Mouse (Mus musculus): ENCODE data around the gene Ptcd1. TPM values are rescaled to one million over a fixed set of nuclear protein-coding genes. Genes with fewer than 3 reads are reported as not detected.
"Not testable (repeated sequence)": the region's sequence is repeated elsewhere in the genome, so short reads cannot be mapped to it uniquely, and the experiment has no call there.

Gene Ptcd1
- polyA plus RNA-seq, 1 experiment from 2014 or later: 13.0 TPM

DNA sequence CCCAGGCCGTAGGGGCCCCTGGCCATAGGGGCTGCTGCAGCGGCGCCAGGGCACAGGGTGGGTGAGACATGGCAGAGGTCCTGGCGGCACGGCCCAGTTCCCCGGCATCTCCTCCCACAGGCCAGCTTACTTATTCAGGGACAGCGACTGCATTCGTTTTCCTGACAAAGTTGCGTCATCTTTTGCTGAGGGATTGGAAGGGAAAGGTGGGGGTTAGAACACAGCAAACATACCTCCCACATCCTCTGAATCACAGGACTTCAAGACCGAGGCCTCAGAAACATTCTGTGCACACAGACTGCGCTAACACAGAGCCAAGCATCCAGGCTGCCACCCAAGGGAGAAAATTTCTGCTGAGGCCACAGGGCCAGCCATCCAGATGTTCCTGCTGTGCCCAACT, 36.7 kb downstream of the Ptcd1 start:
- Histone ChIP-seq H3K27me3 (replicated peaks; ENCODE audit: insufficient read depth, low read length) (no peaks in the 10 kb centered on the region), H3K9ac (replicated peaks; ENCODE audit: low read depth) (no peak overlapping the region), H3K27ac (ENCODE audit: low read length) (no peak overlapping the region), H3K4me1 (ENCODE audit: insufficient read depth, low read depth, low read length) (no peaks in the 10 kb centered on the region), H3K36me3 (ENCODE audit: insufficient read depth, low read length) (peaks cover 45% of the 10 kb centered on the region; the same call in 1 of the 2 replicates), H3K9me3 (ENCODE audit: low read length) (no peaks in the 10 kb centered on the region), H3K4me3 (ENCODE audit: low read depth, low read length) (no peak overlapping the region), H3K4me2 (replicated peaks; ENCODE audit: low read depth, low read length) (no peak overlapping the region)
- DNase-seq (ENCODE audit: low spot score): no peak
- 74% methylated on average over 11 of the region's 11 CpGs for WGBS
- no peak for TF ChIP-seq EP300 (IDR thresholded peaks at IDR 0.05)
- TF ChIP-seq CTCF (IDR thresholded peaks at IDR 0.05): no peak
- no peak for ATAC-seq

DNA sequence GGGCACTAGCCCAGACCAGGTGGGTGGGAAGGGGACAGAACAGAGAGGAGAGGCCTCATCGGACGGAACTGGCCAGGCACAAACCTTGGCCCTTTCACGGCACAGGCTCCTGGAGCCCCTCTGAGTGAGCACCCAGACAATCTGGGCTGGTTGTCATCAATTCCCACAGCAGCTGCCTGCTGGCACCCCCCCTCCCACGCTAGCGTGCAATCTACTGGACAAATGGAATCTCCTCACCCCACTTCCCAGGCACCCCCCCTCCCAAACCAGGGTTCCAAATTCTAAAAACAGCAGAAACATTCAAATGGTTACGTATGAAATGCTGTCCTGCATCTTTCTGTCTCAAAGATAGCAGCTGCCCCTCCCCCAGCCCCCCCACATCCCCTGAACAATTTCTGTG, 37.1 kb downstream of the Ptcd1 start:
- H3K4me1 ChIP-seq (ENCODE audit: insufficient read depth, low read depth, low read length); H3K9me3 ChIP-seq (ENCODE audit: low read length); H3K9ac ChIP-seq (replicated peaks; ENCODE audit: low read depth); ATAC-seq; H3K27me3 ChIP-seq (replicated peaks; ENCODE audit: insufficient read depth, low read length); H3K27ac ChIP-seq (ENCODE audit: low read length); H3K4me3 ChIP-seq (ENCODE audit: low read depth, low read length); H3K4me2 ChIP-seq (replicated peaks; ENCODE audit: low read depth, low read length); DNase-seq (ENCODE audit: low spot score): not testable (repeated sequence)
- 83% methylated on average over 6 of the region's 6 CpGs for WGBS
- H3K36me3 ChIP-seq (ENCODE audit: insufficient read depth, low read length): peaks cover 45% of the 10 kb centered on the region

DNA sequence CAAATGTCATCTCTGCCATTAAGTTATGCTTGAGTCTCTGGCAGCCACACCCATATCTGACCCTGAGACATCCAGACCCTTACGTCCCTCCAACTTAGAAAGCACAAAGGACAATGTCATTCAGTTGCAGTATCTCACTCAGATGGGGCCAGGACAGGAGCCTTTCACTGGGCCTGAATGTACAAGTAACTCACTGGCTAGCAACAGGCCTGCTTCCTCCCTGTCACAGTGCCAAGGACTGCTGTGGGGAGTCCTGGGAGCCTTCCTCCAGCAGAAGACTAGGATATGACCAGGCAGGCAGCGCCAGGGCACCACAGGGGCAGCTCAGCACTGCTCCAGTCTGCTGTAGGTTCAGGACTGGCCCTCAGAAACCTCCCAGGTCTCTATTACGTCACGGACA, 37.8 kb downstream of the Ptcd1 start:
- Histone ChIP-seq H3K9ac (replicated peaks; ENCODE audit: low read depth) (no peak overlapping the region), H3K4me1 (ENCODE audit: insufficient read depth, low read depth, low read length) (no peaks in the 10 kb centered on the region), H3K9me3 (ENCODE audit: low read length) (no peaks in the 10 kb centered on the region), H3K36me3 (ENCODE audit: insufficient read depth, low read length) (peaks cover 45% of the 10 kb centered on the region), H3K27ac (ENCODE audit: low read length) (no peak overlapping the region), H3K27me3 (replicated peaks; ENCODE audit: insufficient read depth, low read length) (no peaks in the 10 kb centered on the region), H3K4me2 (replicated peaks; ENCODE audit: low read depth, low read length) (no peak overlapping the region), H3K4me3 (ENCODE audit: low read depth, low read length) (no peak overlapping the region)
- no peak for DNase-seq (ENCODE audit: low spot score)
- no peak for TF ChIP-seq EP300 (IDR thresholded peaks at IDR 0.05)
- no peak for TF ChIP-seq CTCF (IDR thresholded peaks at IDR 0.05)
- 92% methylated on average over 4 of the region's 4 CpGs for WGBS
- no peak for ATAC-seq

DNA sequence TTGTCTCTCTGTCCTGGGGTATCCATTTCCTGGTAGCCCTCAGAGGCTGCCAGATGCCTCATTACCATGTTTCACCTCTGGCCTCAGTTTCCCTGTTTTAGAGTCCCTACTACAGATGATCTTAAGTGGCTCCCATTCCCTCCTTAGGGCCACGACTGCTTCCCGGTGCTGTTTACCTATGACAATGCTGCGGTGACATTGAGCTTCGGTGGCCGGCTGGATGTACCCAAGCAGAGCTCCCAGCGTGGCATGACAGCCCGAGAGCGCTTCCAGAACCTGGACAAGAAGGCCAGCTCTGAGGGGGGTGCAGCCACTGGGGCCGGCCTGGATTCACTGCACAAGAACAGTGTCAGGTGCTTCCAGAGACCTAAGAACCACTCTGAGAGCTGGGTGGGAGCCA, 40.3 kb downstream of the Ptcd1 start:
- H3K27me3 ChIP-seq (replicated peaks; ENCODE audit: insufficient read depth, low read length): no peaks in the 10 kb centered on the region
- TF ChIP-seq EP300 (IDR thresholded peaks at IDR 0.05) (no peak), CTCF (IDR thresholded peaks at IDR 0.05) (no peak)
- H3K36me3 ChIP-seq (ENCODE audit: insufficient read depth, low read length): peaks cover 45% of the 10 kb centered on the region
- no peaks in the 10 kb centered on the region for H3K9me3 ChIP-seq (ENCODE audit: low read length)
- no peaks in the 10 kb centered on the region for H3K4me1 ChIP-seq (ENCODE audit: insufficient read depth, low read depth, low read length)
- no peak overlapping the region for H3K4me3 ChIP-seq (ENCODE audit: low read depth, low read length)
- ATAC-seq (no peak), DNase-seq (ENCODE audit: low spot score) (no peak)
- H3K9ac ChIP-seq (replicated peaks; ENCODE audit: low read depth): no peak overlapping the region
- WGBS: 91% methylated on average over 9 of the region's 9 CpGs
- no peak overlapping the region for H3K4me2 ChIP-seq (replicated peaks; ENCODE audit: low read depth, low read length)
- H3K27ac ChIP-seq (ENCODE audit: low read length): no peak overlapping the region

DNA sequence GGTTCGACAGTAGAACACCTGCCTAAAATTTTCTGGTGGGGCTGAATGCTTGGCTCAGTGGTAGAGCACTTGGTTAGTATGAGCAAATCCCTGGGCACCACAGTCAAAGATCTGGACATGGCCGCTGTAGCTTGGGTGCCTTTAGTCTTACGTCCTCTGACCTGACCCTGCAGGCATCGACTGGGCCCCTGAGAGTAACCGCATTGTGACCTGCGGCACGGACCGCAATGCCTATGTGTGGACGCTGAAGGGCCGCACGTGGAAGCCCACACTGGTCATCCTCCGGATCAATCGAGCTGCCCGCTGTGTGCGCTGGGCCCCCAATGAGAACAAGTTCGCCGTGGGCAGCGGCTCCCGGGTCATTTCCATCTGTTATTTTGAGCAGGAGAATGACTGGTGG, 43.5 kb downstream of the Ptcd1 start:
- Histone ChIP-seq H3K9me3 (ENCODE audit: low read length) (no peaks in the 10 kb centered on the region), H3K4me2 (replicated peaks; ENCODE audit: low read depth, low read length) (no peak overlapping the region), H3K9ac (replicated peaks; ENCODE audit: low read depth) (no peak overlapping the region), H3K4me1 (ENCODE audit: insufficient read depth, low read depth, low read length) (no peaks in the 10 kb centered on the region), H3K27ac (ENCODE audit: low read length) (no peak overlapping the region), H3K27me3 (replicated peaks; ENCODE audit: insufficient read depth, low read length) (no peaks in the 10 kb centered on the region), H3K4me3 (ENCODE audit: low read depth, low read length) (no peak overlapping the region), H3K36me3 (ENCODE audit: insufficient read depth, low read length) (peaks cover 42% of the 10 kb centered on the region)
- ATAC-seq: no peak
- TF ChIP-seq CTCF (IDR thresholded peaks at IDR 0.05): no peak
- no peak for TF ChIP-seq EP300 (IDR thresholded peaks at IDR 0.05)
- DNase-seq (ENCODE audit: low spot score): no peak
- WGBS: 91% methylated on average over 19 of the region's 19 CpGs

DNA sequence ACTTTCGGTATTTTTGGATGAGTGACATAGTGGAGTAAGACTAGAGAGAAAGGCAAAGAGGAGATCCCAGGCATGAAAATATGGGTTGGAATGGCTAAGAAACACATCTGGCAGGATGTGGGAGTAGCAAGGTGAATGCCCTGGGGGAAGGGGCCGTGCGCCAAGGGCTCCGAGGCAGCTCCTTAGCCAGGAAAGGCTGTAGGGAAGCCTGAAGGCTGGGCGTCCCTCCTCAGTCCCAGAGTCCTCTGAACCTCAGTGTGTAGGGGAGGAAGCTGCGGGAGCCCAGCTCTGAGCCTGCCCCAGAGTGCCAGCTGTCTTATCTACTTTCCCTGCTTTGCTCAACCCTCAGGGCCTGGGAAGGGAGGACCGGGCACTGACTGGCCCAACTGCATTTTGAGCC, 46.0 kb downstream of the Ptcd1 start:
- H3K4me2 ChIP-seq (replicated peaks; ENCODE audit: low read depth, low read length): no peak overlapping the region
- H3K4me1 ChIP-seq (ENCODE audit: insufficient read depth, low read depth, low read length): peaks cover 3% of the 10 kb centered on the region; the same call in 1 of the 2 replicates
- H3K27me3 ChIP-seq (replicated peaks; ENCODE audit: insufficient read depth, low read length): no peaks in the 10 kb centered on the region
- ATAC-seq: no peak
- no peak overlapping the region for H3K27ac ChIP-seq (ENCODE audit: low read length)
- peaks cover 29% of the 10 kb centered on the region for H3K36me3 ChIP-seq (ENCODE audit: insufficient read depth, low read length)
- H3K9ac ChIP-seq (replicated peaks; ENCODE audit: low read depth): no peak overlapping the region
- no peak for DNase-seq (ENCODE audit: low spot score)
- 47% methylated on average over 7 of the region's 7 CpGs for WGBS
- no peak overlapping the region for H3K4me3 ChIP-seq (ENCODE audit: low read depth, low read length)
- H3K9me3 ChIP-seq (ENCODE audit: low read length): no peaks in the 10 kb centered on the region
- TF ChIP-seq EP300 (IDR thresholded peaks at IDR 0.05) (no peak), CTCF (IDR thresholded peaks at IDR 0.05) (no peak)

DNA sequence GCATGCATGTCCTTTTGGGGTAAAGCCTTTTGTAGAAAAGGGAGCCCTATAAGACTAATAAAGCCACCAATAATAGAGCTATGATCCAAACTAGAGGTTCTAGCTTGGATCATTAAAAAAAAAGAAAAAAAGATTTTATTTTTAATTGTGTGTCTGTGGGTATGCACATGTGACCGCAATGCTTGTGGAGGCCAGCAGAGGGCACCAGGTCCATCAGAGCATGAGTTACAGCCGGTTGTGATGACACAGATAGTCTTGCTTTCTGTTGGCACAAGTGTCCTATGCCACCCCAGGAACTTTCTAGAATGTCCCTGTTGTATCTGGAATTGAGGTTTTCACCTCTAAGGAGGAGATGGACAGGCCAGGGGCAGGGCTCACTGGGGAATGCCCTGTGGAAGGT, 47.5 kb downstream of the Ptcd1 start:
- WGBS: 87% methylated on average over 2 of the region's 2 CpGs
- Histone ChIP-seq H3K4me2 (replicated peaks; ENCODE audit: low read depth, low read length) (no peak overlapping the region), H3K4me3 (ENCODE audit: low read depth, low read length) (no peak overlapping the region)

More for the DNA sequence above, 47.5 kb downstream of the Ptcd1 start:
- no peak overlapping the region for H3K27ac ChIP-seq (ENCODE audit: low read length)
- no peaks in the 10 kb centered on the region for H3K9me3 ChIP-seq (ENCODE audit: low read length)
- DNase-seq (ENCODE audit: low spot score): no peak
- H3K27me3 ChIP-seq (replicated peaks; ENCODE audit: insufficient read depth, low read length): no peaks in the 10 kb centered on the region
- TF ChIP-seq CTCF (IDR thresholded peaks at IDR 0.05): peak; percentile 61
- TF ChIP-seq EP300 (IDR thresholded peaks at IDR 0.05): no peak
- H3K4me1 ChIP-seq (ENCODE audit: insufficient read depth, low read depth, low read length): peaks cover 3% of the 10 kb centered on the region; the same call in 1 of the 2 replicates
- peaks cover 20% of the 10 kb centered on the region for H3K36me3 ChIP-seq (ENCODE audit: insufficient read depth, low read length)
- ATAC-seq: no peak
- no peak overlapping the region for H3K9ac ChIP-seq (replicated peaks; ENCODE audit: low read depth)

Measured in lung, postnatal 0 days (tissue).